Mouse (Mus musculus): ENCODE data around the gene Casp7. TPM values are rescaled to one million over a fixed set of nuclear protein-coding genes. Genes with fewer than 3 reads are reported as not detected.

Gene Casp7
- polyA plus RNA-seq, 1 experiment from 2014 or later, result 17.9 TPM

- TF ChIP-seq CTCF (IDR thresholded peaks at IDR 0.05; ENCODE audit: low read depth) (no peak), EP300 (optimal IDR thresholded peaks at IDR 0.05) (no peak)
- Histone ChIP-seq H3K4me3 (ENCODE audit: low read depth, low read length) (no peak overlapping the region), H3K4me1 (replicated peaks; ENCODE audit: control insufficient read depth, insufficient read depth) (no peaks in the 10 kb centered on the region), H3K9ac (ENCODE audit: low read length) (no peak overlapping the region), H3K27ac (replicated peaks) (0 out of 2 replicates have a peak overlapping the region, but pooled peaks have one; percentile 49), H3K9me3 (ENCODE audit: control insufficient read depth, low read length) (no peaks in the 10 kb centered on the region), H3K36me3 (ENCODE audit: control insufficient read depth, insufficient read depth, low read length) (no peaks in the 10 kb centered on the region), H3K4me2 (replicated peaks; ENCODE audit: low read depth) (no peak overlapping the region), H3K27me3 (ENCODE audit: control insufficient read depth, insufficient read depth, low read length) (no peaks in the 10 kb centered on the region)
- ATAC-seq (ENCODE audit: low FRiP score, low TSS enrichment), result no peak
- DNase-seq (ENCODE audit: low spot score), result no peak
- 79% methylated on average over 13 of the region's 13 CpGs for WGBS
These were observed 87.9 kb downstream of the Casp7 start for GRCm38 (mm10) chr19:56484630-56485375.

- Histone ChIP-seq H3K9ac (ENCODE audit: low read length) (no peak overlapping the region), H3K4me2 (replicated peaks; ENCODE audit: low read depth) (no peak overlapping the region; the same call in 1 of the 2 replicates), H3K27ac (replicated peaks) (peak overlapping the region; percentile 49; the same call in 1 of the 2 replicates), H3K4me3 (ENCODE audit: low read depth, low read length) (no peak overlapping the region), H3K4me1 (replicated peaks; ENCODE audit: control insufficient read depth, insufficient read depth) (no peaks in the 10 kb centered on the region), H3K36me3 (ENCODE audit: control insufficient read depth, insufficient read depth, low read length) (no peaks in the 10 kb centered on the region), H3K27me3 (ENCODE audit: control insufficient read depth, insufficient read depth, low read length) (no peaks in the 10 kb centered on the region), H3K9me3 (ENCODE audit: control insufficient read depth, low read length) (no peaks in the 10 kb centered on the region)
- ATAC-seq (ENCODE audit: low FRiP score, low TSS enrichment) (peak; percentile 72), DNase-seq (ENCODE audit: low spot score) (no peak)
- TF ChIP-seq EP300 (optimal IDR thresholded peaks at IDR 0.05) (no peak), CTCF (IDR thresholded peaks at IDR 0.05; ENCODE audit: low read depth) (no peak)
- 39% methylated on average over 13 of the region's 13 CpGs for WGBS
These were observed 88.7 kb downstream of the Casp7 start for GRCm38 (mm10) chr19:56485376-56486271.

- TF ChIP-seq CTCF (IDR thresholded peaks at IDR 0.05; ENCODE audit: low read depth) (no peak), EP300 (optimal IDR thresholded peaks at IDR 0.05) (no peak)
- Histone ChIP-seq H3K4me1 (replicated peaks; ENCODE audit: control insufficient read depth, insufficient read depth) (no peaks in the 10 kb centered on the region), H3K9ac (ENCODE audit: low read length) (no peak overlapping the region), H3K27ac (replicated peaks) (no peak overlapping the region), H3K36me3 (ENCODE audit: control insufficient read depth, insufficient read depth, low read length) (no peaks in the 10 kb centered on the region), H3K4me2 (replicated peaks; ENCODE audit: low read depth) (no peak overlapping the region), H3K27me3 (ENCODE audit: control insufficient read depth, insufficient read depth, low read length) (no peaks in the 10 kb centered on the region), H3K9me3 (ENCODE audit: control insufficient read depth, low read length) (no peaks in the 10 kb centered on the region), H3K4me3 (ENCODE audit: low read depth, low read length) (no peak overlapping the region)
- WGBS, result 81% methylated on average over 7 of the region's 7 CpGs
- ATAC-seq (ENCODE audit: low FRiP score, low TSS enrichment), result no peak
- no peak for DNase-seq (ENCODE audit: low spot score)
These were observed 90.0 kb downstream of the Casp7 start for GRCm38 (mm10) chr19:56486926-56487325.

- Histone ChIP-seq H3K36me3 (ENCODE audit: control insufficient read depth, insufficient read depth, low read length) (no peaks in the 10 kb centered on the region), H3K4me1 (replicated peaks; ENCODE audit: control insufficient read depth, insufficient read depth) (no peaks in the 10 kb centered on the region), H3K27me3 (ENCODE audit: control insufficient read depth, insufficient read depth, low read length) (no peaks in the 10 kb centered on the region), H3K4me3 (ENCODE audit: low read depth, low read length) (no peak overlapping the region), H3K9me3 (ENCODE audit: control insufficient read depth, low read length) (no peaks in the 10 kb centered on the region), H3K9ac (ENCODE audit: low read length) (no peak overlapping the region), H3K4me2 (replicated peaks; ENCODE audit: low read depth) (no peak overlapping the region), H3K27ac (replicated peaks) (no peak overlapping the region)
- WGBS, result 95% methylated on average over 2 of the region's 2 CpGs
- DNase-seq (ENCODE audit: low spot score) (no peak), ATAC-seq (ENCODE audit: low FRiP score, low TSS enrichment) (no peak)
- TF ChIP-seq EP300 (optimal IDR thresholded peaks at IDR 0.05) (no peak), CTCF (IDR thresholded peaks at IDR 0.05; ENCODE audit: low read depth) (no peak)
These were observed 90.4 kb downstream of the Casp7 start for GRCm38 (mm10) chr19:56487339-56487738.

- TF ChIP-seq EP300 (optimal IDR thresholded peaks at IDR 0.05), result no peak
- TF ChIP-seq CTCF (IDR thresholded peaks at IDR 0.05; ENCODE audit: low read depth), result no peak
- DNase-seq (ENCODE audit: low spot score), result no peak
These were observed 92.7 kb downstream of the Casp7 start for GRCm38 (mm10) chr19:56489601-56490000.

More at GRCm38 (mm10) chr19:56489601-56490000, 92.7 kb downstream of the Casp7 start:
- Histone ChIP-seq H3K4me1 (replicated peaks; ENCODE audit: control insufficient read depth, insufficient read depth) (no peaks in the 10 kb centered on the region), H3K36me3 (ENCODE audit: control insufficient read depth, insufficient read depth, low read length) (no peaks in the 10 kb centered on the region), H3K9ac (ENCODE audit: low read length) (no peak overlapping the region), H3K27ac (replicated peaks) (no peak overlapping the region), H3K4me2 (replicated peaks; ENCODE audit: low read depth) (no peak overlapping the region), H3K4me3 (ENCODE audit: low read depth, low read length) (no peak overlapping the region), H3K27me3 (ENCODE audit: control insufficient read depth, insufficient read depth, low read length) (no peaks in the 10 kb centered on the region), H3K9me3 (ENCODE audit: control insufficient read depth, low read length) (no peaks in the 10 kb centered on the region)
- no peak for ATAC-seq (ENCODE audit: low FRiP score, low TSS enrichment)
- WGBS, result 69% methylated on average over 6 of the region's 6 CpGs

Other genes with a start within 250 kb of the Casp7 start
- gene Habp2, start 110.0 kb upstream of the Casp7 start, polyA plus RNA-seq (2015; fragmentation: Nextera tagmentation; extraction: Ambion mirVana), result 28.9 and 29.1 TPM in 2 replicates
- 0.33 and 0.41 TPM in 2 replicates for gene Nrap, start 7.1 kb upstream of the Casp7 start, polyA plus RNA-seq (2015; fragmentation: Nextera tagmentation; extraction: Ambion mirVana)
- 3.4 and 4.7 TPM in 2 replicates for gene Plekhs1, start 64.5 kb downstream of the Casp7 start, polyA plus RNA-seq (2015; fragmentation: Nextera tagmentation; extraction: Ambion mirVana)
- 9.5 and 10.7 TPM in 2 replicates for gene Dclre1a, start 151.1 kb downstream of the Casp7 start, polyA plus RNA-seq (2015; fragmentation: Nextera tagmentation; extraction: Ambion mirVana)
- gene Nhlrc2, start 151.1 kb downstream of the Casp7 start, polyA plus RNA-seq (2015; fragmentation: Nextera tagmentation; extraction: Ambion mirVana), result 8.1 and 8.2 TPM in 2 replicates